Mouse (Mus musculus) embryonic fibroblast, embryonic 13.5 days (primary cell): ENCODE data around the gene Limd1.

Experiments
- CTCF ChIP-seq: IDR thresholded peaks from 2 replicates; pipeline ENCODE4 v1.5.1; 2011; ENCODE audit warnings: mild to moderate bottlenecking, control low read depth, low read length, moderate library complexity, borderline replicate concordance; ENCODE audit not compliant: insufficient read depth
- POLR2A ChIP-seq: IDR thresholded peaks from 2 replicates; pipeline ENCODE4 v1.6.1; 2011; ENCODE audit warnings: low read depth, mild to moderate bottlenecking, control low read depth, low read length, moderate library complexity

GRCm38 (mm10) chr9:123496665-123497064, 18.2 kb downstream of the Limd1 start:
- TF ChIP-seq CTCF = no peak
- TF ChIP-seq POLR2A = no peak
